Mouse (Mus musculus): Measurements from ENCODE around the gene Stkld1. TPM values are rescaled to one million over a fixed set of nuclear protein-coding genes. Genes with fewer than 3 reads are reported as not detected.

Gene Stkld1
- total and polyA plus RNA-seq, 3 experiments, result 0.13 to 0.29 (median 0.19) TPM

- TF ChIP-seq ZMIZ1 (IDR thresholded peaks at IDR 0.05; ENCODE audit: low read depth, low read length) (peak; percentile 86), JUN (IDR thresholded peaks at IDR 0.05; ENCODE audit: insufficient read depth, low read depth, low read length) (no peak), BHLHE40 (IDR thresholded peaks at IDR 0.05; ENCODE audit: low read depth, low read length) (peak; percentile 83), MAFK (IDR thresholded peaks at IDR 0.05; ENCODE audit: insufficient replicate concordance, low read length) (no peak), IRF4 (IDR thresholded peaks at IDR 0.05; ENCODE audit: low read depth, low read length) (peak; percentile 33; the same call in 1 of the 2 replicates), USF2 (conservative IDR thresholded peaks at IDR 0.05; ENCODE audit: low read depth, low read length) (peak; percentile 54), ELF1 (IDR thresholded peaks at IDR 0.05; ENCODE audit: low read depth, low read length) (peak; percentile 94), CHD1 (IDR thresholded peaks at IDR 0.05; ENCODE audit: low read depth, low read length) (no peak), MAX (IDR thresholded peaks at IDR 0.05; ENCODE audit: low read length) (peak; percentile 94), TCF12 (IDR thresholded peaks at IDR 0.05; ENCODE audit: low read depth, low read length) (peak; percentile 91), EP300 (IDR thresholded peaks at IDR 0.05; ENCODE audit: low read length) (no peak), UBTF (IDR thresholded peaks at IDR 0.05; ENCODE audit: low read depth, low read length) (no peak), SIN3A (IDR thresholded peaks at IDR 0.05; ENCODE audit: low read length) (peak; percentile 98), ZKSCAN1 (IDR thresholded peaks at IDR 0.05; ENCODE audit: borderline replicate concordance, low read depth, low read length) (no peak), NELFE (IDR thresholded peaks at IDR 0.05; ENCODE audit: low read depth, low read length) (peak; percentile 90), POLR2A (IDR thresholded peaks at IDR 0.05; ENCODE audit: low read depth, low read length) (peak; percentile 93), ETS1 (conservative IDR thresholded peaks at IDR 0.05; ENCODE audit: low read depth, low read length) (0 out of 2 replicates have a peak, but pooled peaks have one; percentile 33)
Measured at GRCm38 (mm10) chr2:26915927-26916728, 17.7 kb upstream of the Stkld1 start, which contains the start of the genes Surf2 and Surf1 (continued).

- H3K79me2 ChIP-seq (replicated peaks; ENCODE audit: control insufficient read depth, extremely low read depth, insufficient read depth, poor library complexity, severe bottlenecking), result peaks cover 60% of the 10 kb centered on the region
- no peaks in the 10 kb centered on the region for H3K9me3 ChIP-seq (replicated peaks; ENCODE audit: low read length)
- H3K27me3 ChIP-seq (replicated peaks), result no peaks in the 10 kb centered on the region
- peak overlapping the region; percentile 89 for H3K9ac ChIP-seq (ENCODE audit: insufficient read depth, low read depth)
- DNase-seq (ENCODE audit: extremely low read depth), result no peak
- peak overlapping the region; percentile 82 for H3K4me2 ChIP-seq (ENCODE audit: insufficient read depth, low read depth, poor library complexity, severe bottlenecking)
- H3K4me1 ChIP-seq (ENCODE audit: control insufficient read depth in 1 of 2, insufficient read depth in 2 of 2), result peaks cover 17 to 62% of the 10 kb centered on the region in 2 experiments
- dilution Hi-C loops (cut with MboI; ENCODE audit: extremely low pct_ligation_motif_present, extremely low pct_unique_long_range_greater_than_20kb, low sequenced_read_pairs), result no loop called here
- no peak for TF ChIP-seq JUN (IDR thresholded peaks at IDR 0.05; ENCODE audit: insufficient read depth, low read depth, low read length)
- no peak for TF ChIP-seq IRF4 (IDR thresholded peaks at IDR 0.05; ENCODE audit: low read depth, low read length)
- TF ChIP-seq MAX (IDR thresholded peaks at IDR 0.05; ENCODE audit: low read length), result no peak
- in situ Hi-C loops (cut with MboI; ENCODE audit: low pct_ligation_motif_present, low pct_unique_long_range_greater_than_20kb, low sequenced_read_pairs), result no loop called here
- H3K27ac ChIP-seq (ENCODE audit: insufficient read depth, low read depth), result peak overlapping the region; percentile 58
- H3K4me3 ChIP-seq (replicated peaks in 1 of 3; ENCODE audit: low read depth in 2 of 3, low read length in 2 of 3, poor library complexity in 1 of 3), result peak overlapping the region; percentile 85 to 94 (median 90)
- H3K36me3 ChIP-seq (replicated peaks in 1 of 2; ENCODE audit: control insufficient read depth in 1 of 2, insufficient read depth in 1 of 2, low read length in 1 of 2), result peaks cover 67 to 75% of the 10 kb centered on the region in 2 experiments
Measured at GRCm38 (mm10) chr2:26916738-26917137, 17.1 kb upstream of the Stkld1 start.

Data from CH12.LX (cell line).